Mouse (Mus musculus) cortical plate, adult 2 months (tissue): ENCODE measurements at regions not wholly inside any gene's neighbourhood (a gene's known extent, or its start where the extent isn't known, plus 50 kb on each side); places are given as distances from the start of the nearest gene placed in this dataset.

Source experiments
- CTCF ChIP-seq: fragments of 200-500 bp; IDR thresholded peaks from 2 replicates; pipeline ENCODE4 v1.5.1; 2011; ENCODE audit warnings: mild to moderate bottlenecking, control low read depth, low read length; ENCODE audit not compliant: insufficient read depth; ENCODE audit errors: extremely low read depth
- POLR2A ChIP-seq: fragments of 200-500 bp; IDR thresholded peaks from 2 replicates; pipeline ENCODE4 v1.6.1; 2011; ENCODE audit warnings: mild to moderate bottlenecking, low read length, control low read depth; ENCODE audit not compliant: insufficient read depth; ENCODE audit errors: extremely low read depth

DNA sequence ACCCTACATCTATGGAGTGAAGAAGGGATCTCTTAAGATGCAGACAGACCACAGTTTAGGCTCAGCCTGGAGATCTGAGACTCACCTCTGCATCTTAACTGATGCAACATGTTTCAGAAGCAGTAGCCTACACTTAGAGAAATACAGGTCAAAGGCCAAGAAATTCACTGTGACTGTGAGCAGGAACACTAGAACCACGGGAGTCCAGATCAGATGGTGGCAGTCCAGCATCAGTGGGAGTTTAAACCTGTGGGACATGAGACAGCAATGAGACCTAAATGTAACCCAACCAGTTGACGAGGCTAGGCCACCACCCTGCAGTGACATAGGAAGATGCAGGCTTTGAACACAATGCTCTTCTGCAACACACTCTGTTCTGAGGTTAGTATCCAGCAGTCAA lies 511.1 kb upstream of the Mgmt start:
- no peak for TF ChIP-seq CTCF
- TF ChIP-seq POLR2A, result no peak
